Mouse (Mus musculus) WW6 (cell line): ENCODE data around the gene Ralgapa1.

ENCODE experiments used
- DNase-seq: peaks from one replicate; pipeline ENCODE4 v3.0.0-alpha.2; 2013; ENCODE audit warnings: low read depth, low spot score

Ralgapa1 gene

DNA sequence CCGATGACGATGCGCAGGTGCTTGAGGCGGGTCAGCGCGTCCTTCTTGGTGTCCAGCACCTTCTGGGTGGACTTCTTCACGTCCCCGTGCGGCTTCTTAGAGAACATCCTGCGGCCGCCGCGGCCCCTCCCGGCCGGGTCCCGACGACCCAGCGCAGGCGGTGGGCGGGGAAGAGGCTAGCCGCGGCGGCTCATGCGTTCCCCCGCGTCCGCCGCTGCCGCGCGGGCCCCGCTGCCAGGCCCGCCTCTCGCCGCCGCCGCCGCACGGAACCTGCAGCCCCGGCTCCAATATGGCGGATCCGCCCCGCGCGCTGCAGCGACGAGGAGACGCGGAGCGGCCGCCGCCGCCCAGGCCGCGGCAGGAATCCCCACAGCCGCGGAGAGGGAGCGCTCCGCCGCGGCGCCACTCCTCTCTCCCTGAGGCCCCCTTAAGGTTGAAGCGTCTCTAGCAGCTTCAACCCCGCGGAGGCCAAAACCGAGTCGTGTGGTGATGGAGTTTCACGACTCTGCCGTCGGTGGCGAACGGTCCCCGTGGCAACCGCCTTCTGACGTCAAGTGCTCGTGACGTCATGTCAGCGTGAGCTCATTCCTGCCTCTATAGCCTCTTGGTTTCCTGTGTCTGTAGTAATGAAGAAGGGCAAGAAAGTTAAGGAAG is at the start of gene Ralgapa1:
TSS of gene Ralgapa1 (minus strand) at position 507 of the 654 bp plus-strand sequence.
- peak; percentile 87 for DNase-seq

DNA sequence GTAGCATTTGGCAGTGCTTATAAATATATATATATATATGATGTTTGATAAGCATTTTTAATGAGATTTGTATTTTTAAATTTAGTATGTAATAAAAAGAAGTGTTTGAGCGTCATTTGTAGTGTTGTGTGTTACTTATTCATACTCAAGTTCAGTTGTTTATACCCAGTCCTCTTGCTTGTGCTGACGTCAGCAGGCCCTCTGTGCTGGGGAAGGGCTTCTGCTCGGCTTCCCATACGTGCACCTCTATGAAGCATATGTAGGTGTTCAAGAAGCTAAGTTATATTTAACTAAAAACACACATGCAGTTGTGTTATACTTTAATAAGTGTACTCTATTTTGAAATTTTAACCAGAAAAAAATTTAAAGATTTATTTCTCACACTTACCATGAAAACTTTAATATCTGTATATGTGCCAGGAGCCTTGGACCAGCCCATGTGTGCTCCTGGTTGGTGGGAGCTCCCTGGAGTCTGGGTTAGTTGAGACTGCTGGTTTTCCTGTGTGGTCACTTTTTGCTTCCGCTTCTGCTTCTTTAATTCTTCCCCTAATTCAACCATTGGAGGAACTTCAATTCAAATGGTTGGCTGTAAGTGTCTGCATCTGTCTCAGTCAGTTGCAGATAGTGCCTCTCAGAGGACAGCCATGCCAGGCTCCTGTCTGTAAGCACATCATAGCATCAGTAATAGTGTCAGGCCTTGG is 48.8 kb upstream of the Ralgapa1 start:
- DNase-seq: no peak

DNA sequence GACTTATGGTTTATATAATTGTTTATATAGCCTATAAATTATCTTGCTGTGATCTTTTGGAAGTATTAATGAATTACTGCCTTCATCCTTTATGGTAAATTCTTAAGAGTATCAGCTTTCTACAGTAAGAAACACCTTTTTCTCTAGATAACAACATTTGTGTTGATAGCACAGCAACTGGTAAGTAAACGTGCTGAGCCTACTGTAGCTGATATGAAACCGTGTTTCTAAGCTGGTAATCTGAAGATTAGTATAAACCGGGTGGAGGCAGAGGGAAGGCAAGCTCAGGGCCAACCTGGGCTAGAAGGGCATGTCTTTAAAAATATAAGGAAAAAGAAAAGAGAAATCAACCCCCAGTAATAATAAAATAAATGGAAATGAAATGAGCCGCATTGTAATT is 46.8 kb upstream of the Ralgapa1 start:
- no peak for DNase-seq

- DNase-seq: peak; percentile 38
Measured at GRCm38 (mm10) chr12:55860631-55861030, 39.7 kb upstream of the Ralgapa1 start.

DNA sequence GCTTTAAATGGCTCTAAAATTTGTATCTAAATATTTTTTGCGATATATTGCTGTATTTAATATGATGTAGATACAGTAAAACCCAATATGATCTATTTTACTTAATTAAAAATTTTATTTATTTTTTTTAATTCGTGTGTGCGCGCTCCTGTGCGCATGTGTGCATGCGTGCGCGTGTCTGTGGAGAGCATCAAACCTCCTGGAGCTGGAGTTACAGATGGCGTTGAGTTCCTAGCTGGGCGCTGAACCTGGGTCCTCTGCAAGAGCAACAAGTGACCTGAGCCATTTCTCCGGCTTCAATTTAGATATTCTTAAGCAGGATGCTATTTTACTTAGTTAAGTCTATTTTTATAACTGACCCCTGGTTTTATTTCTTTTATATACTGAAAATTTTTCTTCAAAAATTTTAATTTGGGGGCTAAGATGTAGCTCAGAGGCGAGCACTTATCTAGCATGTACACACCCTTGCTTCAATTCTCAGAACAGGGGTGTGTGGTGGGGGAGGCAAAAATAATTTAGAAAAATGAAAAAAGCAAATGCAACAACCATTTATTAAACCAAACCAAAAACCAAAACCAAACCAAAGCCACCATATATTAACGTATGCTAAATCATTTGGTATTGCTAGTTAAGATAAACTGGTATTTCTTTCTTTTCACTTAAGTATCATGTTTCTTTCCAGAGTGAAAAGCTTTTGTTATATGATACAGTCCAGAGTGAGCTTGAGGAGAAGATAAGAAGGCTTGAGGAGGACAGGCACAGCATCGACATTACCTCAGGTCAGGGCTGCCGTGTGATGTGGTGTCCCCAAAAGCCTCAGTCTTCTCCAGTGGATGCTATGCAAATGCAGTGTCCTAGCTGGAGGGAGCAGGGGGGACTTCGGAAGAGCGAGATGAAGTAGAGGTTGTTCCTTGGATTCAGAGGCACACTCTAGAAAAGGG is 38.7 kb upstream of the Ralgapa1 start:
- no peak for DNase-seq

GRCm38 (mm10) chr12:55850650-55851049 is 29.7 kb upstream of the Ralgapa1 start:
- DNase-seq: no peak

DNA sequence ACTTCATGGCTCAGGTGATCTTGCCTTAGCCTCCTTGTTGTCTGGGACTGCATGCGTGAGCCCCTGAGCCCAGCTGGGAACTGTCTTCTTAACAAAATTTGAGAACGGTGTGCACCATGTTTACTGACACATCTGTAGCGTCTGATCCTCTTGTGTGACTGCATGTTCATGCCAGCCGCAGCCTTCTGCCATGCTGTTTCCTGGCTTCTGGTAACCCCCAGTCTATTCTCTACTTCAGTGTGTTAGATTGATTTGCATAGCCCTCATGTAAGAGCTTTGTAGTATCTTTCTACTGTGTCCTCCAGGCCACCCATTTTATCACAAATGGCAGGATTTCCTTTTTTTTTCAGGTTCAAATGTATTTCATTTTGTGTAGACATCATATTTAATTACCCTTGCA is 26.9 kb upstream of the Ralgapa1 start:
- no peak for DNase-seq

- DNase-seq: no peak
Measured at GRCm38 (mm10) chr12:55846741-55847140, 25.8 kb upstream of the Ralgapa1 start.

DNA sequence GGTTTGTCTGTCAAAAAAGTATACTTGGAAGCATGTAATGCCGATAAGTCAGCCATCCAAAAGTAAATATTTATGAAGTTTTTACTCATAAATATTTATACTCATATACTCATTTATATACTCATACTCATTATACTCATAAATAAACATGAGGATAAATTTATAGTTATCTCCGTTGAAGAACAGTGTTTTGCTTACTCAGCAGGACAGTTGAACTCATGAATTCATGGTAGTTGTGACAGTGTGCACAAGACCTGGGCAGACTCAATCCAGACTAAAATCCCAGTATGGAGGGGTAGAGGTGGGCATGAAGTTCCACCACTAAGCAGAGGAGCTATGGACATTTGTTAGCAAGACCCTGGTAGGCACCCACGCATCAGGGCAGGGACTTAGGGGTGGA is 16.5 kb upstream of the Ralgapa1 start:
- DNase-seq: no peak

DNA sequence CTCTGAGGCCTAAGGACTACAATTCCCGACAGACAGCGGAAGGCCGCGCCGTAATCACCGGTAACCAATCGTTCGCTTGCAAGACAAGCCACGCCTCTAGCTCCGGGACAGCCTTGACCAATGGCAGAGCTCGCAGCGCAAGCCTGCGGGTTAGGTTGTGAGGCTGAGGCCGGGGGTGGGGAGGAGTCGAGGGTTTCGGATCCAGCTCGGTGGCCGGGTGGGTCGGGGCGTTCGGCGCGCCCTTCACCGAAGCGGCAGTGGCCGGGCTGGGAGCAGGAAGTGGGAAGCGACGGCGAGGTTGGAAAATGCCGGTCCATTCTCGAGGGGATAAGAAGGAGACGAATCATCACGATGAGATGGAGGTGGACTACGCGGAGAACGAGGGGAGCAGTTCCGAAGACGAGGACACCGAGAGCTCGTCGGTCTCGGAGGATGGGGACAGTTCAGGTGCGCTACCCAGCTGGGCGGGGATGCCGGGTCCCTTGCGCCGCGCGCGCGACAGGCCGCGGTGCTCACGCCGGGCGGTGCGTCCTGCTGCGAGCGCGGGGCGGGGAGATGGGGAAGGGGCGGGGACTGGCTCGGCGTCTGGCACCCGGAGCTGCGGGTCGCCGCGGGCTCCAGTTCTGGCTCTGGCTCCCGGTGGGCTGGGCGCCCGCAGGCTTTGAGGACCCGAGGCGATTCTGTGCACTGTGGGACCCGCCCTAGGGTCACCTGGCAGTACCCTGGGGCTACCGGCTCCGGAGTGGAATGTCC is 15.4 kb upstream of the Ralgapa1 start, which contains the start of gene Brms1l:
TSS of gene Brms1l (plus strand) at position 126 of the 753 bp plus-strand sequence.
- DNase-seq: peak; percentile 95

DNA sequence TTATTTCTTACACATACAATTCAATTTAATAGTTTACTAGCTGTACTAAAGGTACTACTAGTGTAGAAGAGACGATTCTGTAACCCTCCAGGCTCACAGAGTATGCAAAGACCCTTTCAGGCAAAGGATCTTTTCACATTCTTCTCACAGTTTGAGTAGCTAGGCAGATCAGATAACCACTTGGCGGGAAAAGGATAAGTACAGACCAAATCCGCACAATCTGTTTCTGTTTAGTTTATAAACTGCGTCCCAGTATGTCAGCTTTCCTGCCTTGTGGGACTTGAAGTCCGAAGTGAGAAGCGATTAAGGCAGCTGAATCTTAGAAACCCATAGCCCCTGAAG is 14.9 kb upstream of the Ralgapa1 start:
- DNase-seq: no peak

DNA sequence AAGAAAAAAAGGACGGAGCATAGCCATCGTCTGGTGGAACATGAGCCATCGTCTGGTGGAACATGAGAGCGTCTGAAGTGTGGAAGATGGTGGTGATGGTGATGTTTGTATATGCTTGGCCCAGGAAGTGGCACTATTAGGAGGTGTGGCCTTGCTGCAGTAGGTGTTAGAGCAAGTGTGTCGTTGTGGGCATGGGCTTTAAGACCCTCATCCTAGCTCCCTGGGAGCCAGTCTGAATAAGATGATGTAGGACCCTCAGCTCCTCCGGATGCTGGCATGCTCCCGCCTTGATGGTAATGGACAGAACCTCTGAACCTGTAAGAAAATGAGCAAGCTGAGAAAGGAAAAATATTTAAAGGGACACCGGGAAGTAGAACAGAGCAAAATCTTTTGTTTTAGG is 13.9 kb upstream of the Ralgapa1 start:
- no peak for DNase-seq

DNA sequence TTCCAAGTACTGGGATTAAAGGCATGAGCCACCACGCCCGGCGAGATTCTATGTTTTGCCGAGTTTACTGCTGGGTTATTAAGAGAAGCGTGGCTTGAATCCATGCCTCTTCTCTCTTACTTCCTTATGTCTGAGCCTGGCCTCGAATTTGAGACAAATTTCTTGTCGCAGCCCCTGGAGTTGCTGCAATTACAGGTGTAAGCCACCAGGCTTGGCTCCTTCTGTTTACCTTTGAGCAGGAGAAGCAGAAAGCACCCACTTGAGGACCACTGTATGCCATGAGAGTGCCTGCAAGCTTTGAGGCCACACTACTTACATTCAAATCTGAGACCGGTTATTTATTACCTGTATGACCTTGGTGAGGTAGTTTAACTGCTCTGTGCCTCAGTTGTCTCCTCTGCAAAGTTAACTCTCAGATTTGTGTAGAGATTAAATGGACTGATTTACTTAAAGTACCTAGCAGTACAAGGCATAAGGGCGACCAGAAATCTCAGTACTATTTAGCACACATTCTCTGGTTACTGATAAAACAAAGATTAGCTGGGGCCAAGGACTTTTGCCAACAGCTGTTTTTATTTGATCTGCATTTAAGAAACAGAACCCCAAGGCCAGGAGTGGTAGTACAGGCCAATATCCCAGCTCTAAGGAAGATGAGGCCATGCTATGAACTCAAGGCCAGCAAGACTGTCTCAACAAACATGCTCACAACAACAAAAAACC is 13.1 kb upstream of the Ralgapa1 start:
- no peak for DNase-seq

- no peak for DNase-seq
Measured at GRCm38 (mm10) chr12:55832961-55833360, 12.0 kb upstream of the Ralgapa1 start.

DNA sequence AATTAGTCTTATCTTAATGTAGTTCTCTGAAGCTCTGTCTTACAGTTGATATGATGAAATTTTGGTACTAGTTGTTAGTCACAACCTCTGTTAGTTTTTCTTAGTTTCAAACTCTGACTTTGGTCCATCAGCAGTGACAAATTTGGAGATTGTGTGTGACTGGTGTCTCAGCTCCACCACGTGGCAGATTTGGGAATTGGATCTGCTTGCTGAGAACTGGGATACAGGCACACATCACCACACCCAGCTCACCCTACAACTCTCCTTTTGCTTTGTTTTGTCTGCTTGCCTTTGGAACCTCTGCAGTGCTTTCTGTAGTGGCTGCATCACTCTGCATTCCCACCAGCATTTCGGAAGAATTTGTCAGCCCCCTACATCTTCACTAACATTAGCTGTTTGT is 10.1 kb upstream of the Ralgapa1 start:
- DNase-seq: no peak

GRCm38 (mm10) chr12:55825537-55825936 is 4.6 kb upstream of the Ralgapa1 start:
- DNase-seq: no peak

GRCm38 (mm10) chr12:55824027-55824426 is 3.1 kb upstream of the Ralgapa1 start:
- DNase-seq: no peak

GRCm38 (mm10) chr12:55820119-55820660 is 777 bp downstream of the Ralgapa1 start:
- no peak for DNase-seq

- no peak for DNase-seq
Measured at GRCm38 (mm10) chr12:55816488-55816887, 4.5 kb downstream of the Ralgapa1 start.

GRCm38 (mm10) chr12:55805035-55805434 is 15.9 kb downstream of the Ralgapa1 start:
- no peak for DNase-seq

DNA sequence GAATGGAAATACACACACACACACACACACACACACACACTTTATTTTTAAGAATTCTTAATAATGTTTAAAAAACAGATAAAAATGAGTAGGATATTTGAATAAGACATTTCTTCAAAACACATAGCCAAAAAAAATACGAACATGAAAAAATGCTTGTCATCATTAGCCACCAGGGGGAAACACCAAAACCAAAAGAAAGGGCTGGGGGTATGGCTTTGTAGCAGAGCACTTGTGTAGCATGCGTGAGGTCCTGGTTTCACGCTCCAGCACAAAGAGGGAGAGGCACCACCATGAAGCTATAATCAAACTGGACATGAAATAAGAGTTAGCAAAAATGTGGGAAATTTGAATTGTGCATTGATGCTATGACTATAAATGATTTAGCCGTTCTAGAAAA is 19.8 kb downstream of the Ralgapa1 start:
- DNase-seq: no peak
